Mouse (Mus musculus) heart, postnatal 25 days (tissue): Measurements from ENCODE around the gene Maml2. TPM values are rescaled to one million over a fixed set of nuclear protein-coding genes. Genes with fewer than 3 reads are reported as not detected.

Experiments
- DNase-seq: peaks from one replicate; pipeline ENCODE4 v3.0.0; 2022; ENCODE audit warnings: low spot score
- intact Hi-C: fragments of 180-260 bp; cut with DNase I; formaldehyde crosslinking; loops from one replicate; pipeline ENCODE4 v1.15.1; 2025
- total RNA-seq, 2 experiments: library from RNA; stranded (reverse); gene quantifications; 2 replicates each; pipeline ENCODE4 v1.2.3; 2021

Maml2 gene
- total RNA-seq, 2 experiments from 2014 or later, result 5.0 to 6.4 TPM

DNA sequence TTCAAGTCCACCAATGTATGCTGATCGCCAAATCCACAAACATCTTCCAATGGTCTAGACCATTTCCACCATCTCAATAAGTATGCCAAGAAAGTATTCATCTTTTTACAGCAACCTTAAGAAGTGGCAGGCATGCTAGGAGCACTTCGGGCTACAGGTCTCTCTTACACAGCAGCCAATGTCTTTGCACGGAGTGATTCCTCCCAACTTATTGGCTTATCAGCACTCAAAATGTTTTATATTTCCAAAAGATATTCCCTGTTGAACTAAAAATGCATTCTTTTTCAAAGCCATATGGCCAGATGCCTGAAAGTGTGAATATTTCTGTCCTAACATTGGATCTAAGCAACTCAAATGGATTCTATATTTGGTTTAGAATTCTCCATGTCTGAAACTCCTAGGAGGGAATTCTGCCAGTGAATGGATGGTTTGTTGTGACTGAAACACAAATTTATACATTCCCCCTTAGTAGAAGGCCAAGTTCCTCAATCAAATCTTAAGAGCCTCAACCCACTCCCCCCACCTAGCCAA is 326.2 kb downstream of the Maml2 start:
- intact Hi-C loops, result no loop called here
- DNase-seq, result no peak

DNA sequence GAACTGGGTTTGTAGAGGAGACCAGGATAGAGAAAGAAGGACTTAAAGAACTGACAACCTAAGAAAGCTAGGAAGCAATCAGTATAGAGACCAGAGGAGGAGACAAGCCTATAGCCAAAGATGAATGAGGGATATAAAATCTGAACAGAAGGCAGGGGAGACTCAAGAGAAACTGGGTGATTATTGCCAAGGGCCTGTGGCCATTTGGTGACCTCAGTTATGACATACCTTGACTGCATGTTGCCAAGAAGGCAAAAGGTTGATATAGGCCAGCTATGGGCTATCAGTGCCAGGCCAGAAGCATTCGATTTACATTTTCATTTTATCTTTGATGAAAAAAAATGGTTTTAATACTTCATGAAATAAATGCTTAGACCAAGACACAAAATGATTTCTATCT is 327.0 kb downstream of the Maml2 start:
- intact Hi-C loops, result no loop called here
- DNase-seq, result no peak

DNA sequence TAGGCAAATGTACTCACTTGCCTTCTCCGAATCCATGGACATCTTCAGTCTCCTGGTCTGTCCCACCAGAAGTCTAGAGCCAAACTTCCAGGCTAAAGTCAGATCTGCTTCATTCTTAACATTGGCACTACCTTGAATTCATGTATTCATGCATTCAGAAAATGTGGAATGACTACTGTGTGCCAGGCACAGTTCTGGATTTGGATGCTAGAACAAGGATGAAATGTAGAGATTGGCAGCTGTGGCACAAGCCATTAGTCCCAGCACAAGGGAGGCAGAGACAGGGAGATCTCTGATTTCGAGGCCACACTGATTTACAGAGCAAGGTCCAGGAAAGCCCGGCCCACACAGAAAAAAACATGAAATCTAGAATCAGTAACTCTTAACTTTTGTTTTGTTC is 327.5 kb downstream of the Maml2 start:
- DNase-seq, result no peak
- intact Hi-C loops, result no loop called here

DNA sequence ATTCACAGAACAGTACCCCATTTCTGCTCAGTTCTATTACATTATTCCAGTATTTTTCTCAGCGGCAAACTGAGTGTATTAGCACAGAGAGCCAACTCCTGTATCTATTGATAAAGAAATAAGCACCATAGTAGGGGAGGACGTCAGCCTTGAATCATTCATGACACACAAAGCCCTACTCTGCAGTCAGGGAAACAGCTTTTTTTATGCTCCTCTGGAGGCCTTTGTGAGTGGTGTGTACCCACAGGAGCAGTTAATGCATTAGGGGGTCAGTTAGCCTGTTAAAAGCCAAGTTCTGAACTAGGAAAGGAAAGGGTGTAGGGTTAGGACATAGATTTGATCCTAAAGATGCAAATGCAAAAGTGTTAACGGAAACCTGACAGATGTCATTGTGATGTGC is 328.7 kb downstream of the Maml2 start:
- DNase-seq, result no peak
- intact Hi-C loops, result no loop called here

DNA sequence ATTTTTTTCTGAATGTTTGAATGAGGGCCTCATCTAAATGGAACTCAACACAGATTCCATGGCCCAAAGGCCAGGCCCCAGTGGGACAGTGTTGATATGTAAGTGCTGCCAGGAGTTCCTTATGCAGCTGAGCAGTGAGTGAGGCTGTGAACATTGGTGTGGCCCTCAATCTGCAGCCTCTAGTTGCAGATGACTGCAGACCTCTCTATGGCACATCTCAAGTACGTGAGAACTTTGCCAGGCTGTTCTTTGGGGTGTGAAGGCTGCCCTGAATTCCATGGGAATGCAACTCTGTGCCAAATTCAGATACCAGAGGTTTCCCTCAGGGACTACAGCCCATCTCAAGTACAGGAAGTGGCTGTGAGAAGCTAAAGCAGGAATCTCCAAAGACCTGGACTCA is 335.6 kb downstream of the Maml2 start:
- peak; percentile 28 for DNase-seq
- intact Hi-C loops, result no loop called here

DNA sequence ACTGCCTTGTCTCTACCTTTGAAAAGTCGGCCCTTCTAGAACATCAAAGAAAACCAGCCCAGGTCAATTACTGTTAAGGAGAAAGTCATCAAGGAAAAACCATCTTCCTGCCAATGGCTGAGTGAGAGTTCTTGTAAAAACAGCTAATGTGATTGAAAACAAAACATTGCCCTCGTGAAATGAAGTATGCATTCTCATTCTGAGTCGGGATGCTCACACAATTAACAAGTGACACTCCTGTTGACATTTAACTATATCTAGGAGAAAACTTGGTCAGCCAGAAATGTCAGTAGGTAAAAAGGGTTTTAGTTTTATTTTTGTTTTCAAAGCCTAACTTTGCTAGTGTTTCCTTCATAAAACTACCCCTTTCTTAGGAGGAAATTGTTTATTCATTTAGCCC is 341.9 kb downstream of the Maml2 start:
- DNase-seq, result no peak
- intact Hi-C loops, result loop anchor here (5.0 kb wide), 1 partner anchor 52 kb away; no protein-coding TSS in a partner anchor

DNA sequence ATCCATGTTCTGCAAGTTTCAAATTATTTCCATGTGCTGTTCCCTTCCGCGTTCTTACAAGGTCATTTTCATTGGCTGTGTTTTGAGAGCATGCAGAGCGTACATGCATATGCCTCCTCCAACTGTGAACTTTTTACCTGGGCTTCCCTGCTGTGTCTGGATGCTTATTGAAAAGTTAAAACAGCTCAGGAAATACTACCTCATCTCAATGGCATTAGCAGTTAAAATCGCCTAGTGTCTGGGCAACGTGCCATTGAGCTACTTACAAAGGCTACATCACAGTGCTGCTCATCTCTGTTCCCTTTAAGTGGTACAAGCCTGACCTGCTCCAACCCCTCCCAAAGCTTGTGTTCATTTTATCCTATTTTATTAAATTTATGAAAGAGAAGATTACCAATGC is 347.4 kb downstream of the Maml2 start:
- intact Hi-C loops, result no loop called here
- DNase-seq, result no peak

DNA sequence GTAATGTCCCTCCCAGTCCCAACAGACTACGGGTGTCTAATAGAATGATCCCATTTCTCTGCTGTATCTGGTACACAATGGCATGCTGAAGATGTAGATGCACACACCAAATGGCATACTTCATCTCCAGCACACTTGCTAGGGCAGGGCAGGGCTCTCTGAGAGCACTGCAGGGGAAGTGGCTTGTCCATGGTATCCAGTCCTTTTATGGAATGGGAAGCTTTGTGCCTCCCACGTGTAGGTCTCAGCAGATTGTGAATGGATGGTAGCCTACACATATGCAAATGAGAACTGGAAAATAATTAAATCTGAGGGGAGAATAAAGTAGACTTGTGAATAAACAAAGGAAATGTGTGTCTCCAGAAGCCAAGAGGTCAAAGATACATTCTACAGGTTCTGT is 353.3 kb downstream of the Maml2 start:
- DNase-seq, result no peak
- intact Hi-C loops, result loop anchor here (5.0 kb wide), 3 partner anchors 89 to 419 kb away; no protein-coding TSS in a partner anchor

DNA sequence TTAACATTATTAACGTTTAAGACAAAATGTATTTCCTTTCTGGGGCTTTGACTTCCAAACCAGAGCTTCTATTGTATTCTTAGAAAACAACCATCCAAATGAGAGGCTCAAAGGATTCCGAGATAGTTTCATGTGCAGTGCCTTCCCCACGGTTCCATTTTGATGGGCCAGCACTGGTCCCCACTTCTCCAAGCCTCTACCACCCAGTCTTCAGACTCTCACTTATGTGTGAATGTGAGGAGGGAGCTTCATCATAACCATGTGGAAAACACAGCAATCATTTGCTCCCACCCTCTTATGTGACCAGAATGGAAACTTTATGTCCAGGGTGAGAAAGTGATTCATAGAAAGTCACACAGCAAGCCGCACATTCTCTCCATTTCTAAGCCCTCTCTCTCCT is 354.1 kb downstream of the Maml2 start:
- intact Hi-C loops, result loop anchor here (5.0 kb wide), 3 partner anchors 90 to 420 kb away; no protein-coding TSS in a partner anchor
- no peak for DNase-seq

DNA sequence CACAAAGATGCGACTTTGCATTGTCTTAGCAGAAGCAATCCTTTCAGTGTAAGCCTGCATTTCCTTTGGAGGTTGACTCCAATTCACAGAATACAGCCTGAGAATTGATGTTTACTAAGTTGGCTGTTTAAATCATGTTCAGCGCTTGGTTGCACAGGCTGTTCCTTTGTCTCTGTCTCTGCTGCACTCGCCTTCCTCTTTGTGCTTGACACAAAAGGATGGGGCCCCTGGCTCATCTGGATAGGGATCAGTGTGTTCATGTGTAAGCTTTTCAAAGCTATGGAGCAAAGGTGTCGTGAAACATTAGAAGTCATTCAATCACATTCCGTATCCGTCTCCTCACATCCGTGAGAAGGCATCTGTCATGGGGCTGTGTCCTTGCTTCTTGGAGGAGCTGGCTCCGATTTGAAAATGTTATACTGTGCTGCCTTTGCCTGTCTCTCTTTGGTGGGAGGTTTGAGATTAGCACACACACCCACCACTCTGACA is 354.7 kb downstream of the Maml2 start:
- DNase-seq, result no peak
- intact Hi-C loops, result loop anchor here (5.0 kb wide), 3 partner anchors 90 to 420 kb away; no protein-coding TSS in a partner anchor

DNA sequence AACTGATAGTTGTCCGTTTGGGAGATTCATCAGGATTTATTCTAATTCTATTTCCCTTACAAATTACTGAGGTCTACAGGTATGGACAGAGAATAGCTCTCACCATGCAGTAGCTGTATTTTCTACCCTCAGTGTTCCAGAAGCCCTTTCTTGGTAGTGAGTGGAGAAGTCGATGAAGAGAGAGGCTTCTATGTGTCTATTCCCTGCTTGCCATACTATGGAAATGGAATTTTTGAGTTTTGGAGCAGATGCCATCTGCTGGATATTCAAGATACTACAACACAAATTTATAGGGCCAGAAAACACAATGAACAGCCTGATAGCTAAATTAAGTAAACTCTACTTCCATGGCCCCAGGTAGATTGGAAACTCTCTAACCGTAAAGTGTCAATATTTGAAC is 355.2 kb downstream of the Maml2 start:
- intact Hi-C loops, result loop anchor here (1.0 to 5.0 kb wide), 4 partner anchors 91 to 421 kb away; no protein-coding TSS in a partner anchor
- no peak for DNase-seq

DNA sequence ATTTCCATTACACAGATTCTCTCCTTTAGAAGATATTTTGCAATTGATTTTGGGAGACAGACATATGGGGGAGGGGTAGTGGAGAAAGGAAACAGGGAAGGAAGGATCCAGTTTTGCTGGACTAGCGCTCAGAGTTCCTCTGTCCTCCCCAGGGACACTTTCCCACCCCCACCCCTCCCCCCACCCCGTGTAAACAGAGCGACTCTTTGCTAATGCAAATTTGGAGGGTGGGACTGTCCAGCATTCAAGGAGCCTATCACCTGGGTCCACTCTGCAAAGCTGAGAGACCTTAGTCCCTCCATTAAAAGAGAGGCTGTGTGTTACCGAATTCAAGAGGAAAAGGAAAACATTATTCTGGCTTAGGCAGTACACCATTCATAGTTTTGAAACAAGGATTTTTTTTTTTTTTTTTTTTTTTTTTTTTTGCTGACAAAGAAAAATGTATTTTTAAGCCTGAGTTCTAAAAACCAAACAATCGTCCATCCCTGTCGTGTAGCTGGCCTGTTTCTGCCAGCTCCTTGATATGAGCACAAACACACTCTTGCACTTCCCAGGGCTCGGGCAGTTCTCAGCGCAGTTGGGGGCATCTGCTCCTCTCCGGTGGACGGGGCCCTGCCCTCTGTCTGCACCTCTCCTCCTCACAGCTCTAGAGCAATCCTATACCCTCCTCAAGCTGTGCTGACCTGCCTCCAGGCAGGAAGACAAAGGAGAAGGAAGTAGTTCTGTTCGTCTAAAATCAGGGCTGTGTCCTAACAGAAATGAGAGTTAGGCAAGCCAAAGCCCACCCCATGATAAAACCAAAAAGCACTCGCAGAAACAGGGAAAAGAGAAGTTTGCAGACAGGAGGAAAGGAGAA is 364.2 kb downstream of the Maml2 start:
- intact Hi-C loops, result no loop called here

DNA sequence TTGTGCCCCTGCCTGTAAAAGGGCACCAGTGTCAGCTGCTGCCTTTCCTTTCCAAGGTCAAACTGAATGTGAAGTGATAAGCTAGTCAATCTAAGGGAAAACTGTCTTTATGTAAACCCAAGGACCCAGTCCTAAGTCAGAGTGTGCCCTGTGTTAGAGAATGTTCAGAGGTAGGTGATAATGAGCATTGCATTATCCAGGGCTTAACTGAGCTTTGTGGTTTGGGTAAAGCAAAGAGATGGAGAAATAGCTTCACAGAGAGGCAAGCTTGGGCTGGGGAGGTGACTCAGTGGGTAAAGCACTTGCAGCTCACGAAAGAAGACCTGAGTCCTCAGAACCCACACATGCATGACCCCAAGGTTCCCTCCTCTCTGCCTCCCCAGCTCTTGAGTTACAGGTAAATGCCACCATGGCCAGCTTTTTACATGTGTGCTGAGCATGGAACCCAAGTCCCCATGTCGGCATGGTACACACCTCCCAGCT is 367.8 kb downstream of the Maml2 start:
- DNase-seq, result no peak
- intact Hi-C loops, result no loop called here

More for the DNA sequence above, 364.2 kb downstream of the Maml2 start:
- DNase-seq, result no peak

DNA sequence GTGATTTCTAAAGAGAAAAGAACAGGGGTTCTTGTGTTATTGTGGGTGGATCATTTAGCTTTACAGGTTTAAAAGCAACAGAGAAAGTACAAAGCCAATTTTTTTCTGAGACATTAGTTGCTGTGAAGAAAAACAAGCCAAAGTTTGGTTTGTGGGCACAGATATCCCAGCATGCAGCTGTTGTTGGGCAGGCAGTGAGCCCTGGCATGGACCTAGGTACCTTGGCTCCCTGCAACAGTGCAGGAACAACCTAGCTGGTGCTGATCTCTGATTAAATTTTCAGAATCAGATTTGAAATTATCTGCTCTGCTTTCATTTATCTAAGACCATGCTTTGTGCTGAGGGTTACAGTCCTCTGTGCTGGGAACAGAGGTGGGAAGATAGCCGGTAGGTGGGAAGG is 370.2 kb downstream of the Maml2 start:
- intact Hi-C loops, result no loop called here
- DNase-seq, result no peak

DNA sequence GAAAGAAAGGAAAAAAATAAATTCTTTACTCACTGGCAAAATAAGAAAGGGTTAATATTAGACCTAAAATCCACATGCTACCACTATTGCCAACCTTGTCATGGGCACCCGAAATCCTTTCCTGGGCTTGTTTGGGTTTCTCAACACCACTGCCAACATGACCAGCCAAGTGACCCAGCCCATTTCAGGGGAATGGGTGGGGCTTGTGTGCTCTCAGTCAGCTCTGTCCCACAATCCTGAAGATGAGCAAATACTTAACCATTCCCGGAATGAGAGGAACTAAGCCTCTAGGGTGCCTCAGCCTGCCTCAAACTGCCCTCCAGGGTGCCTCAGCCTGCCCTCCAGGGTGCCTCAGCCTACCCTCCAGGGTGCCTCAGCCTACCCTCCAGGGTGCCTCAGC is 371.0 kb downstream of the Maml2 start:
- intact Hi-C loops, result no loop called here
- no peak for DNase-seq

DNA sequence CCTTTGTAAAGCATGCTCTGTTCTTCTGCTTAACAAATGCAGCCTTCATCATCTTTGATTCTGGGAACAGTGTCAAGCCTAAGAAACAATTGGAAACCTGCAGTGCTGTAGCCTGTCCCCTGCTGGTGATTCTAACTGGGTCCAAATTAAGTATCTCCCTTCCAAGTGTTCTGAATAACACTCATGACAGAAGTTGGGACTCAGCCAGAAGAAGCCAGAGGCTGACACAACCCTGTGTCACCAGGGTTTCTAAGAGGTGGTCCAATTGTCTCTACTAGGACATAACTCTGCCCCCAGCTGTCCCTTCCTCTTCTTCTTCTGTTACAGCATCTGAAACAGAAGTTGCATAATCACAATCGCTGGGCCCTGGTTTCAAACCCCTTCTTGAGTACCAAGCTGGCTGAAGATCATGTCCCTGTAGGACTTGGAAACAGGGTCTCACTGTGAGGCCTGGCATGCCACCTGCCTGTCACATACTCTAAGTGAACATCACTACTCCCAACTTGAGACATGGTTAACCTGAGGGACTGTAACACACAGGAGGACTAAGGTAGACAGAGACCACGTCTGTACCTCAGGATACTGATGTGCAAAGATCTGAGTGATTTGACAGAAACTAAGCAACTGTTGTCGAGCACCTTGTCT is 373.5 kb downstream of the Maml2 start:
- intact Hi-C loops, result no loop called here

DNA sequence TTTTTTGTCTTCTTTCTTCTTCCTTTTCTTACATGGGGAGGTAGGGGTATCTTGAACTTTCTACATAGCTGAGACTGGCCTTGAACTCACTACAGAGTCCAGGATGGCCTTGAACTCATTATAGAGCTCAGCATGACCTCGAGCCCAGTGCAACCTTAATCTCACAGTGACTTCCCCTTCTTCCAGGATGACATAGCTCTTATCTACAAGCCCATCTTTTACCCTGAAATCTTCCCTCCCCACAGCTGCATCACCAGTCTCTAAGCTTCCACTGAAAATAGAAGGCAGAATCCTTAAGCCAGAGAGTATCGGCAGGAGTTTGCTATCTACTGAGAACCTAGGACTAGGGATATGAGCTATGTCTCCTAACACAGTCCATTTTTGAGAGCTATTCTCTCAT is 375.5 kb downstream of the Maml2 start:
- intact Hi-C loops, result no loop called here
- no peak for DNase-seq

More for the DNA sequence above, 373.5 kb downstream of the Maml2 start:
- DNase-seq, result no peak

DNA sequence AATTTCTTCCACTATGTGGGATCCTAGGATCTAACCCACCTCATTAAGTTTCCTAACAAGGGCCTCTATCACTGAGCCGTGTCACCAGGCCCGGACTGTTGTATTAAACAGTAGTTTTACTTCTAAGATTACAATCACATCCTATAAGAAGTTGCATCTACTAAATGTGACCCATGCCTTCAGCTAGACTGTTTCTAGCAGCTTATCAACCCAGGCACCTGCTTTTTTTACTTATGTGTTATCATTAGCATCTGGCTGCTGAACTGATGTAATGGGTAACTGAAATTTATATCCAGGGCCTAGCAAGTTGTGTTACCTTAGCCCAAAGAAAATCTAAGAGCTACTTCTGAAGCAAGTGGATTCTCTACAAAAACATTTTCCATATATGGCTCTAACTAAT is 380.3 kb downstream of the Maml2 start:
- intact Hi-C loops, result no loop called here
- DNase-seq, result no peak

DNA sequence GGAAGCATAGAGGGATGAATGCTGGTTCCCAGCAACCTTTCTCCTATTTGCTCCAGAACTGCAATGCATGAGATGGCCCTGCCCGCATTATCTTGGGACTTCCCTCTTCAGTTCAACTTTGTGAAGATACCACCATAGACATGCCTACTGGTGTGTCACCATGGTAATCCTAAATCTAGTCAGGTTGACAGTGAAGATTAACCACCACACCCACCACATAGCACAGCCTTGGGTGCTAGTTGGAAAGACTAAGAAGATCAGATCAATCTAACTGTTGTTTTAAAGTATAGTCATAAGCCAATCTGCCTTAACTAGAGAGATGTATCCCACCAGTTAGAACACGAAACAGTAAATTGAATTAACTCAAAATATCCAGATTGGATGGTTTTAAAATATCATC is 381.9 kb downstream of the Maml2 start:
- DNase-seq, result no peak
- intact Hi-C loops, result no loop called here

DNA sequence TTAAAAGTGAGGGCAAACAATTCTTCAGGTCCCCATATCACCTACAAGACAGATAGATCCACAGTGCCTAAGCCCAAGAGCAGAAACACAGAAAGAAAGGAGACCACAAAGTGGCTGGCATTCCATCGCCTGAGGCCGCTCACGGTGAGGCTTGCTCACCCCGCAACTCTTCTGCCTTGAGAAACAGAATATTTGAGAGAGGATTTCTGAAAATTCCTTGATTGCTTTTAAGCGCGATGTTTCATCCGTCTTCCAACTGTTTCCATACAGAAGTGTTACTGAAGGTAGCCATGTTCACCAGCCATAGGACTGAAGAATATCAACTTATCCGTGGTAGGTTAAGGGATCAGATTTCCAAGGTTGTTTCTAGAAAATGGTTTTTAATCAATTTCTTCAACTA is 383.4 kb downstream of the Maml2 start:
- DNase-seq, result no peak
- intact Hi-C loops, result no loop called here

DNA sequence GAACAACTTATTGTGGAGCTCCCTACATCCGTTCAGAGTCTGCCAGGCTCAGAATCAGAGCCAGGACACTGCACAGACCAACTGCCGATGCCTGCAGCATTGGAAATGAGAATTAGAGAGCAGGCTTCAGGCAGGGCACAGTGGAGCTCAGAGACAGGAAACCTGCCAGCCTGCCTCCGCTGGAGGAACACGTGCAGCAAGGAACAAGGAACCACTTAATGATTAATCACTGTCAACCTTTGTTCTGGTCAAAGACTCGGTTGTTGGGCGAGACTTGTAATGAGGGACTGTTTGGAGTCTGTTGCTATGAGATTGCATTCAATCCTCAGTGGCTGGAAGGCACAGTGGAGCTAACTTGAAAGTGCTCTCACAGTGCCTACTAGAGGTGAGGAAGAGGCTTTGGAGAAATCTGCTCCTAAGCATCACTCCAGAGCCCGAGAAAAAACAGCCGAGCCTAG is 383.9 kb downstream of the Maml2 start:
- no peak for DNase-seq
- intact Hi-C loops, result no loop called here
